Mouse (Mus musculus) brain, adult 2 months (tissue): Measurements from ENCODE around the gene Ptpn1.

Experiments
- DNase-seq: peaks from one replicate; pipeline ENCODE4 v3.0.0; 2011; ENCODE audit warnings: low read depth, low spot score

Ptpn1 gene

GRCm38 (mm10) chr2:167921823-167922222, 10.0 kb upstream of the Ptpn1 start:
- no peak for DNase-seq

DNA sequence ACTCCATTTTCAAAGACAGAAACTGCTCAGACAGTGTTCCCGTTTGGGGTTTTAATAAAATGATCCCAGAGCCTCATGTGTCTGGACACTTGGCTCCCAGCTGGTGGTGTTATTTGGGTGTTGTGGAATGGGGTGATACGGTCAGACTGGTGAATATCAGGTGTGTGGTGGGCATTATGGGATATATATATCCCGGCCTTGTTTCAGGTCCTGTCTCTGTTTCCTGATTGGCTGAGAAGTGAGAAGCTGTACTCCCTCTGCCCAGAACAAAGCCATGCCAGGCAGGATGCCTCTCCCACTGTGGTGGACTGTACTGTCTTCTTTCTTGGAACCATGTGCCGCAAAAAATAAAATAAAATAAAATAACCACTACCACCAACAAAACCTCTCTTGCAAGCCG, 7.8 kb upstream of the Ptpn1 start:
- no peak for DNase-seq

GRCm38 (mm10) chr2:167924803-167925604, 6.9 kb upstream of the Ptpn1 start:
- DNase-seq = peak; percentile 82

DNA sequence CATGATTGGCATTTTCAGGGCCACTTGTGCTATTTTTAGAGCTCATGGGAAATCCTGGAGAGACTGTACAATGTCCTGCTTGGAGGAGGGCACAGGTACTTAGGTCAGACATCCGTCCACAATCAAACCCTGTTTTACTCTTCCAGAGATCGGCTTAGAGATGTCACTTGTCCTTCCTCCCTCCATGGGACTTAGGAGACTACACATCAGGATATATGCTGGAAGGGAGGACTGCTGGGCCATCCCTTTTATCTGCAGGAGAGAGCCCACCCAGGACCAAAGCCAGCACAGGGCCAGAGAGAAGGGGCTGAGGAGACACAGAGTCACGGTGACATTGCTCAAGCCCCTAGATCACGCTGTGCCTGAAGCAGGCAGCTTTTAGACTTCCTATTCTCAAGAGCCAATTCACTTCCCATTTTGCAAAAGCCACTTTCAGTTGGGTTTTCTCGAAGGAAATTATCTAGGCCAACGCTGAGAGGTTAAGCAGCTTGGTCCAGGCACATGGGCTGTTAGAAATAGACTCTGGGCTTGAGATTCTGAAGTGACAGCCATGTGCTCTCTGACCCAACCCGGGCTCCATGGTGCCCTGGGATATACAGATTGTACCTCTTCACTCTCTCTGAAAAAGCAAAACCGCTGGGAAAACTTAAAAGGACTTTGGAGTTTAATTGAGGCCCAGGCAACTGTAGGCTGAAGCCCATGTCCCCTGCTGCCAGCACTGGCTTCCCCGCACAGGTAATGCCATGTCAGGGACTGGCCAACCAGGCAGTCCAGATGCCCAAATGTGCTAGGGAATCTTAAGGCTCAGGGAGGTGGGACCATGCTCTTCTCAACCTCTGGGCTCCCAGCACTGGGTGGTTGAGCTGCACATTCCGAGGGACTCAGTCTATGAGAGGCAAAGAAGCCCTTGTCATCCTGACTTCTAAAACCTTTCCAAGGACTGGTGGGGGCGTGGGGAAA, 5.7 kb upstream of the Ptpn1 start:
- no peak for DNase-seq

GRCm38 (mm10) chr2:167928002-167928526, 3.8 kb upstream of the Ptpn1 start:
- no peak for DNase-seq

GRCm38 (mm10) chr2:167928972-167929371, 2.9 kb upstream of the Ptpn1 start:
- DNase-seq = no peak

- no peak for DNase-seq
Measured at GRCm38 (mm10) chr2:167930975-167931374, 882 bp upstream of the Ptpn1 start.

GRCm38 (mm10) chr2:167932727-167933231, 922 bp downstream of the Ptpn1 start:
- DNase-seq = peak; percentile 20

GRCm38 (mm10) chr2:167933397-167933796, 1.5 kb downstream of the Ptpn1 start:
- DNase-seq = peak; percentile 78

- DNase-seq = peak; percentile 28
Measured at GRCm38 (mm10) chr2:167935956-167936355, 4.1 kb downstream of the Ptpn1 start.

DNA sequence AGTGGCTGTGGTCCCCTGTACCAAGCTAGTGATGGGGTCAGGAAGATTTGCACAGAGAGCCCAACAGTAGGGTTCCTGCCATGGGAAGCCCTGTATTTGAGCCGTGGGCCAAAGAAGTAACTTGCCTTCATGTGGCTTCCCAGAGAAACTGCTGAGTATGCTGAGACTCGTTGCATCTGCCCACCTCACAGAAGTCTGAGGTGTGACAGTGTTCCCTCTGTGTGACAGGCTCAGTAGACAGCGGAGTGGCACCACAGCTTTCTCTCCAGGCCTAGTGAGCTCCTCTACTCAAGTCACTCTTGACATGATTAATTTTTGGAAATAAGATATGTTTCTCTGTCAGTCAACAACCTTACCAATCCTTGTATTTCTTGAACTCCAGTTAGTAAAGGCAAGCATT, 6.9 kb downstream of the Ptpn1 start:
- DNase-seq = peak; percentile 49

- no peak for DNase-seq
Measured at GRCm38 (mm10) chr2:167939204-167939603, 7.3 kb downstream of the Ptpn1 start.

- DNase-seq = no peak
Measured at GRCm38 (mm10) chr2:167939632-167940399, 8.0 kb downstream of the Ptpn1 start.

- DNase-seq = no peak
Measured at GRCm38 (mm10) chr2:167940636-167941035, 8.8 kb downstream of the Ptpn1 start.

GRCm38 (mm10) chr2:167941320-167941719, 9.5 kb downstream of the Ptpn1 start:
- no peak for DNase-seq

DNA sequence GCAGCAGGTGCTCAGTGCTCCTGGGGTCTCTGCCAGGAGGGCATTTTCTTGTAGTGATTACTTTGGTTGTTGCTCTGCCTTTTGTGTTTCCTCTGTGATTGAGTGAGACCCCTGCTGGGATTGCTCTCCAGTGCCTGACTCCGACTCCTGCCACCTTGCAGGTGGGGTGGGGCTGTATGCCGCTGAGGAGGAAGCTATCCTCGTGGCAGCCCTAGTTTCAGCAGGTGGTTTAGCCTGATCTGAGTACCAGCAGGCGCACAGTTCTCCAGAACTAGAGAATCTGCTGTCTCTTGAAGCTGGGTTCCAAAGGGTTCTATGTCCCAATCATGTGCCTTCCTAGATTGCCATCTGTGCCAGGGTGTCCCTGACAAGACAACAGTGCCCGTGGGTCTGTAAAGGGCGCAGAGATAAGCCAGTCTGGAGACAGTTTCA, 9.9 kb downstream of the Ptpn1 start:
- peak; percentile 58 for DNase-seq

DNA sequence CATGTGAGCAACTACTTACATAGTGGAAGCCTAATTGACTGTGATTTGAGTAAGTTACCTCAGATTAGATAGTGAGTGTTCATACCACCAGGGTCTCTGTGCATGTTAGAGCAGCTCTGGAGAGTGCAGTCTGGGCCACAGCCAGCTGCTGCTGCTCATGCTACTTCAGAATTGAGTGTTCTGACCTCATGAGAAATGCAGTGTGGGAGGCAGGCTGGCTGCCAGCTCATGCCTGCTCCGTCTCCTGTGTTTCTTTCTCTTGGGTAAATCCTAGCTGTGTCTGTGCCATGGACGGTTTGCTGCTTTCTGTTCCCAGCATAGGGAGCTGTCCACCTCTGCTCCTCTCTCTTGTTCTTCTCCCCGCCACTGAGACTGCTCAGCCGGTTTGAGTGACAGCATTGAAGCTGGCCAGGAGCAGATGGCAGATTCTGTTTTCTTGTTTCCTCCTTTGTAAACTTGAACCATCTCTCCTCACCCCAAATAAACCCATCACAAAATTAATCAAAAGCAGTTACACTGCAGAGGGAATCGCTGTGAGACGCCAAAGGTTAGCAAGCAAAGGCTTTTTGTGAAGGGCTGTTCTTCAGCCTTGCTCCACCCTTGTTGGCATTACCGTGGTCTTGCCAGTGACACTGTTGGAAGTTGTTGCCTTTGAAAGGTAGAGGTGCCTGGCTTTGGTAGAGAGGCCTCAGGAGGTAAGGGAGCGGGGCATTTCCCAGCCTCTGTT, 10.5 kb downstream of the Ptpn1 start:
- DNase-seq = peak; percentile 90

DNA sequence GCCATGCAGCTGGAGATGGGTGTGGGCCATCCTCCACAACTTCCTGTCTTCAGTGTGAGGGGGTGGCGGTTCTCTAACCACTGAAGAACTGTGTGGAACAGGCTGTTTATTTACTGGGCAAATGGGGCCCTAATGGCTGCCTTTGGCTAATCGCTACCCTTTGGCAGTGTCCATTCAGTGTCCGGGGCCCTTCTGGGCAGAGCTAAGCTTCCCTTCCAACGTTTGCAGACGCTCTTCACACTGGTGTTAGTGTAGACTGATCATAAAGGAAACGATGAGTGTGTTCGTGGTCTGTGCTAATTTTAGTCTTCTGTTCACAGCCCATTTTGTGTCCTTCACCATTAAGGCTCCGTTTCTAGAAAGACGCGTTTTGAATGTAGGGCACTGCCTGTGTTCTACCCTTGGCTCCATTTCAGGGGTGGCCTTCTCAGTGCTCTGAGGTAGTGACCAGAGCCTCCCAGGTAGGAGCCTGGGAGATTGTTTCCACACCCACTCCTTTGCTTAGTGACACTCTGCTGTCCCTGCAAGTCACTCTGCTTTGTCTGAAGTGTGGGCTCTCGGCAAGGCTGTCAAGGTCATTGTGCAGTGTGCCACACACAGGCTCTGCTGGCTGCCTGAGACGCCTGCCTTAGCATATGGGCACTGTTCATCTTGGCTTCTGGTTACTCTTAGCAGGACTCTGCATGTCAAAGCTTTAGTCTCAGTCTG, 11.2 kb downstream of the Ptpn1 start:
- DNase-seq = peak; percentile 57

- DNase-seq = no peak
Measured at GRCm38 (mm10) chr2:167944193-167944592, 12.3 kb downstream of the Ptpn1 start.

- DNase-seq = peak; percentile 20
Measured at GRCm38 (mm10) chr2:167945451-167945850, 13.6 kb downstream of the Ptpn1 start.
